1 mouse cellular context compared by ENCODE assay signal in genomic region chr10:127069281-127070189, GRCm38 (mm10).
TF ChIP-seq lines count a peak whose summit lies in the region.

No protein-coding gene starts in this region.

TF ChIP-seq in MEL, 35 proteins besides CTCF, POLR2A, EP300 and RAD21:
- TF ChIP-seq ZKSCAN1 (IDR thresholded peaks at IDR 0.05; ENCODE audit: low read depth, low read length), result 0 out of 2 replicates have a peak, but pooled peaks have one; percentile 10
- no peak for TF ChIP-seq POLR2AphosphoS5 (IDR thresholded peaks at IDR 0.05; ENCODE audit: borderline replicate concordance, low read depth, low read length)
- 0 out of 2 replicates have a peak, but pooled peaks have one; percentile 11 for TF ChIP-seq SIN3A (IDR thresholded peaks at IDR 0.05; ENCODE audit: low read length)
- TF ChIP-seq CHD1 (IDR thresholded peaks at IDR 0.05; ENCODE audit: low read depth, low read length), result no peak
- peak; percentile 34 for TF ChIP-seq MXI1 (IDR thresholded peaks at IDR 0.05; ENCODE audit: low read depth, low read length)
- TF ChIP-seq E2F4 (IDR thresholded peaks at IDR 0.05; ENCODE audit: borderline replicate concordance, low read depth, low read length), result no peak
- no peak for TF ChIP-seq ZMIZ1 (IDR thresholded peaks at IDR 0.05; ENCODE audit: low read depth, low read length)
- TF ChIP-seq UBTF (IDR thresholded peaks at IDR 0.05; ENCODE audit: borderline replicate concordance, insufficient read depth, low read depth, low read length), result no peak
